7 mouse cellular contexts compared by ENCODE assay signal in genomic region chr4:124861283-124862188, GRCm38 (mm10). TPM values are rescaled to one million over a fixed set of nuclear protein-coding genes. Genes with fewer than 3 reads are reported as not detected.
DNase-seq lines count a peak whose midpoint lies in the region; ATAC-seq lines count a peak whose summit lies in the region.

Gene Maneal, minus strand, starts transcription at chr4:124862171.

- 0 out of 2 replicates have a peak, but pooled peaks have one; percentile 16 for ATAC-seq in granulocyte monocyte progenitor cell, adult 5-6 weeks (replicated peaks; ENCODE audit: poor library complexity, severe bottlenecking)
- ATAC-seq in limb, embryonic 15.5 days (ENCODE audit: insufficient number of reproducible peaks, low FRiP score, low TSS enrichment, low read depth) = no peak
- ATAC-seq in stomach, embryonic 15.5 days (ENCODE audit: insufficient read depth, low FRiP score, low read depth) = 0 out of 2 replicates have a peak, but pooled peaks have one; percentile 27
- no peak for ATAC-seq in megakaryocyte progenitor cell, adult 5-6 weeks (replicated peaks; ENCODE audit: poor library complexity)

- peaks cover 17% of the 10 kb centered on the region for H3K4me1 ChIP-seq in limb, embryonic 15.5 days
- H3K4me1 ChIP-seq in stomach, embryonic 15.5 days = 0 out of 2 replicates have a peak, but pooled peaks cover 5% of the 10 kb centered on the region

- no peak for DNase-seq in left cerebral cortex, adult 18-20 months (ENCODE audit: low spot score in 2 of 2)
- no peak for DNase-seq in left cerebral cortex, adult 9 months (ENCODE audit: low spot score in 2 of 2)
- peak; percentile 35 for DNase-seq in embryo, embryonic 10 days (ENCODE audit: low spot score)

- H3K27me3 ChIP-seq in limb, embryonic 15.5 days = peaks cover 31% of the 10 kb centered on the region
- peaks cover 32% of the 10 kb centered on the region for H3K27me3 ChIP-seq in stomach, embryonic 15.5 days (replicated peaks)

- H3K27ac ChIP-seq in limb, embryonic 15.5 days = no peak within 1 kb of the TSS
- H3K27ac ChIP-seq in stomach, embryonic 15.5 days = no peak within 1 kb of the TSS

- WGBS in limb, embryonic 15.5 days = 4% methylated on average over 37 of the region's 77 CpGs
- 4% methylated on average over 70 of the region's 77 CpGs for WGBS in stomach, embryonic 15.5 days

- H3K4me3 ChIP-seq in limb, embryonic 15.5 days = peak within 1 kb of the TSS; percentile 49
- H3K4me3 ChIP-seq in stomach, embryonic 15.5 days (replicated peaks) = peak within 1 kb of the TSS; percentile 49

- peak within 1 kb of the TSS; percentile 82 for H3K4me2 ChIP-seq in limb, embryonic 15.5 days
- H3K4me2 ChIP-seq in stomach, embryonic 15.5 days = peak within 1 kb of the TSS; percentile 84

- H3K9me3 ChIP-seq in limb, embryonic 15.5 days = no peaks in the 10 kb centered on the region; the same call in 1 of the 2 replicates
- no peaks in the 10 kb centered on the region for H3K9me3 ChIP-seq in stomach, embryonic 15.5 days

- H3K36me3 ChIP-seq in limb, embryonic 15.5 days = peaks cover 9% of the 10 kb centered on the region
- H3K36me3 ChIP-seq in stomach, embryonic 15.5 days = no peaks in the 10 kb centered on the region

- H3K9ac ChIP-seq in limb, embryonic 15.5 days = 0 out of 2 replicates have a peak within 1 kb of the TSS, but pooled peaks have one; percentile 10
- no peak within 1 kb of the TSS for H3K9ac ChIP-seq in stomach, embryonic 15.5 days

RNA-seq across cellular contexts. Expression of gene Maneal, which starts in this region (rescaled TPM):
- 10 to 100 TPM; 53.8 to 55.5 TPM for total RNA-seq in left cerebral cortex, adult 18-20 months (2021)
- total RNA-seq in granulocyte monocyte progenitor cell, adult 5-6 weeks (2014; fragmentation: Nextera tagmentation) = 1.2 TPM in 1 of 2 replicates, not detected in the other
- total RNA-seq in granulocyte monocyte progenitor cell, adult 5-6 weeks (2017) = not detected in 2 replicates
- polyA plus RNA-seq in limb, embryonic 15.5 days (2015; fragmentation: Nextera tagmentation; extraction: Ambion mirVana) = 0.25 and 0.52 TPM in 2 replicates
- 0.55 and 0.68 TPM in 2 replicates for polyA plus RNA-seq in stomach, embryonic 15.5 days (2015; fragmentation: Nextera tagmentation; extraction: Ambion mirVana)
- 0.07 TPM in 1 of 2 replicates, not detected in the other for total RNA-seq in megakaryocyte progenitor cell, adult 5-6 weeks (2015)
- total RNA-seq in megakaryocyte progenitor cell, adult 5-6 weeks (2017) = 0.14 and 0.17 TPM in 2 replicates

Comparison
In these comparisons a context has a peak if more than half of its experiments do, and no peak if none do; other contexts are left out.
1. RNA of gene Maneal (total RNA-seq): 53.8 to 55.5 TPM in left cerebral cortex, adult 18-20 months; 1.2 TPM in granulocyte monocyte progenitor cell, adult 5-6 weeks and 0.07 to 0.17 TPM in megakaryocyte progenitor cell, adult 5-6 weeks; every median in the first group is over 10 times any median in the second.
2. Peak in ATAC-seq, H3K4me3 ChIP-seq and H3K4me2 ChIP-seq in stomach, embryonic 15.5 days; RNA of the gene not detected or under 1 TPM.